Mouse (Mus musculus) adrenal gland, postnatal 36 days (tissue): ENCODE results near the gene 4930583I09Rik. TPM values are rescaled to one million over a fixed set of nuclear protein-coding genes. Genes with fewer than 3 reads are reported as not detected.

Experiments
- DNase-seq, 2 experiments: peaks; one replicate each; pipeline ENCODE4 v3.0.0; 2021; ENCODE audit warnings: mixed read lengths in 1 of 2
- long read RNA-seq, 2 experiments: library from polyadenylated mRNA; stranded (forward); transcript quantifications; one replicate each; pipeline ENCODE4 v2.0.0; 2021; ENCODE audit warnings: borderline sequencing depth in 2 of 2
- total RNA-seq, 2 experiments: library from RNA; stranded (reverse); gene quantifications; 2 replicates each; pipeline ENCODE4 v1.2.3; 2021

4930583I09Rik gene
- not detected for total RNA-seq
- long read RNA-seq, experiment 1, result 0 reads
- long read RNA-seq, experiment 2, result 0 reads

- DNase-seq, result peak; percentile 43 to 64
Observed at GRCm38 (mm10) chr17:64835928-64836327, at the start of gene 4930583I09Rik. TSS of gene 4930583I09Rik (minus strand) at chr17:64836071.

DNA sequence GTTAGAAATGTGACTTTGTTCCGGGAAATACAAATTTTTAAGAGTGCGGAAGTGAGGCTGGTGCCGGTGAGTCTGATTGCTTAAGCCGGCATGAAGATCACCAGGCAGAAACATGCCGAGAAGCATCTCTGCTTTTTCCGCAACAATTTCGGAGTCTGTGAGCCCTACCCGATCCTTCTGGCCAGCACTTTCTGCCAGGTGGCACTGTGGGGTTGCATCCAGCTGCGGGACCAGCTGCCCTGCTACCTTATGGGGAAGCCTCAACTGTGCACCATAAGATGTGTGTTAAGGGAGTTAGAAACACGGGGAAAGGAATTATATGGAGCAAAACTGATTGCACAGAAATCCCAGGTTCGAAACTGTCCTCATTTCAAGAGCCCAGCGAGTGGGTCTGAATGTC, 40.2 kb upstream of the 4930583I09Rik start:
- no peak for DNase-seq

DNA sequence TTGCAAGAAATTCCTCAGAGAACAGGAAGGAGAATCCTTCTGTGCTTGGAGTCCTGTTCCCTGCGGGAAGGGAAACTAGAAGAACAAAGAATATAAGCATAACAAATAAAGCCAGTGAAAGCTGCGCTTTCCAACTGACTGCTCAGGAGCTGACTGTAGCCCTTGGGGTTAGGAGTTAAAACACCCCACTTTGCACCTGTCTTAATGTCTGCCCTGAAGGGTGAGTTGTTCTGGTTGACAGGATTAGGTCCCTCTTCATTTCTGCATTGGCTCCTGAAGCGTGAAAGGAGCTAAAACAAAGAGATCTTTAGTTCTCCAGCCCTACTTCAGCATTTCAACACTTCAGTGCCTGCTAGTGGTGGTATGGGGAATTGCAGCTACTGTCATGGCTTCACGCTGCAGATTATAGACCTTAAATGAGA, 37.8 kb upstream of the 4930583I09Rik start:
- peak; percentile 22 to 35 for DNase-seq

- DNase-seq, result no peak
Observed at GRCm38 (mm10) chr17:64863817-64864216, 27.9 kb upstream of the 4930583I09Rik start.

GRCm38 (mm10) chr17:64860963-64861362, 25.1 kb upstream of the 4930583I09Rik start:
- DNase-seq, result no peak

DNA sequence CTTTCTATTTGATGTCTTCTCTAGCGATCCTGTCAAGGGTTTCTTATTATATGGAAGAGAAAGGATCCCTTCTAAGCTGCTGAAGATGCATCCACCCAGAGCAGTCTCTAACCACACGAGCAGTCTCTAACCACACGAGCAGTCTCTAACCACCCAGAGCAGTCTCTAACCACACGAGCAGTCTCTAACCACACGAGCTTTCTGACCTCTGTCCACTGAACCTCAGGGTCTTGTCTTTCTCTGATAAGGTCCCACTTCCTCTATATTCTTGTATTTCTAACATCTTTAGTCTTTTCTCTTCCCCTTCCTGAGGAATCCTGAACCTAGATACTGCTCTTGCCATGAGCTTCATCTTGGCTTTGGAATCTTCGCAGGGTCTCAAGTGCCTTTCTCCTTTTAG, 23.0 kb upstream of the 4930583I09Rik start:
- no peak for DNase-seq

GRCm38 (mm10) chr17:64848031-64848430, 12.2 kb upstream of the 4930583I09Rik start:
- no peak for DNase-seq

GRCm38 (mm10) chr17:64846654-64847053, 10.8 kb upstream of the 4930583I09Rik start:
- no peak for DNase-seq

- DNase-seq, result no peak
Observed at GRCm38 (mm10) chr17:64836892-64837291, 1.0 kb upstream of the 4930583I09Rik start.

DNA sequence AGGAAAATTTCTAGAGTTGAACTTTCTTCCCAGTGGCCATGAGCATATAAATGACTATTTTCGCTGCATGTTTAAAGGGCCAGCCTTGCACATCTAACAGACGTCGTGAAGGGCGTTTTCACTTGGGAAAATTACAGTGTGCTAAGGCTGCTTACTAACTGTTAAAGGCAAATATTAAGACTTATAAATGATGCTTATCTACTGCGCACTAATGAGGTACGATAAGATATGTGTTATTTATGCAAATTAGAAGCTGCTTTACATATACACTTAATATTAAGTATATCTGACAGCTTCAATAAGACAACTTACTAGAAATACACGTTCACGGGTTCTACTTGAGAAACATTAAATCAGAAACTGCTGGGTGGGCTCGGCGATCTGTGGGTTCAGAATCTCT, 481 bp upstream of the 4930583I09Rik start:
- no peak for DNase-seq

DNA sequence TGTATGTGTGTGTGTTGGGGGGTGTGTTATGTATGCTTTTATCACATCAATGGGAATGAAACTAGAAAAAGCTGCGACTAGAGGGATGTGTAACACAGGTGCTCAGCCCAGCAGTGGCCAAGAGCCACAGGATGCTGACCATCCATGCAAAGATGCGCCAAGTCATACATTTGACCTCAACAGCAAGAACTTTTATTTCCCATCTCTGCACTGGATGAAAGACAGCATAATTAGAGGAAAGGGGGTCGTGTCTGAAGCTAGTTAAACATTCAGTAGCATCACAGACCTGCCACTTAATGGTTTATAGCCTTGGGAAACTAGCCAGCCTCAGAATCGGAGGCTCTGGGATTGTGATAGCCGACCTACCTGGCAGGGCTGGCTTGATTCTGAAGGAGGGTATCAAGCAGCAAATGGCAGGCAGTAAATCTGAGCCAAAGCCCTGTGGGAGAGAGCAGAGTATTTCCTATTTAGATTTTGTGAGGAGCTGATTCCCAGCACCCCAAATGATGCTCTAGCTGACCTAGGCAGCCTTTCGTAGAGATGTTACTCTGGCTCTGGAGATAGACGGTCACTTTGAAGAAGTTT, 1.9 kb downstream of the 4930583I09Rik start:
- DNase-seq, result no peak

GRCm38 (mm10) chr17:64833071-64833470, 2.8 kb downstream of the 4930583I09Rik start:
- no peak for DNase-seq

GRCm38 (mm10) chr17:64827482-64827881, 8.4 kb downstream of the 4930583I09Rik start:
- no peak for DNase-seq

GRCm38 (mm10) chr17:64826843-64827242, 9.0 kb downstream of the 4930583I09Rik start:
- no peak for DNase-seq

DNA sequence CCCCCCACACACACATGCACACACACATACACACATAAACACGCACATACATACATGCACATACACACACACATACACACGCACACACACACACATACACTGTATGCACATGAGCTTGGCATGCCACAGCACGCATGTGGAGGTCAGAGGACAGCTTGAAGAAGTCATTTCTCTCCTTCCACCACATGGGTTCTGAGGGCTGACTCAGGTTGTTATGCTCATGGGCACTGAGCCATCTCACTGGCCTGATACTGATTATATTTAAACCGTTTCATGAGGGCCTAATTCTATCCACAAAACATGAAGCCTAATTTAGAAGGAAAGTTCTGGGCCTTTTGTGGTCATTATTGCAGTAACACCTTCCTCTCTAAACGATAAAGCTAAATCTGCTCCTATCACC, 13.3 kb downstream of the 4930583I09Rik start:
- DNase-seq, result no peak

DNA sequence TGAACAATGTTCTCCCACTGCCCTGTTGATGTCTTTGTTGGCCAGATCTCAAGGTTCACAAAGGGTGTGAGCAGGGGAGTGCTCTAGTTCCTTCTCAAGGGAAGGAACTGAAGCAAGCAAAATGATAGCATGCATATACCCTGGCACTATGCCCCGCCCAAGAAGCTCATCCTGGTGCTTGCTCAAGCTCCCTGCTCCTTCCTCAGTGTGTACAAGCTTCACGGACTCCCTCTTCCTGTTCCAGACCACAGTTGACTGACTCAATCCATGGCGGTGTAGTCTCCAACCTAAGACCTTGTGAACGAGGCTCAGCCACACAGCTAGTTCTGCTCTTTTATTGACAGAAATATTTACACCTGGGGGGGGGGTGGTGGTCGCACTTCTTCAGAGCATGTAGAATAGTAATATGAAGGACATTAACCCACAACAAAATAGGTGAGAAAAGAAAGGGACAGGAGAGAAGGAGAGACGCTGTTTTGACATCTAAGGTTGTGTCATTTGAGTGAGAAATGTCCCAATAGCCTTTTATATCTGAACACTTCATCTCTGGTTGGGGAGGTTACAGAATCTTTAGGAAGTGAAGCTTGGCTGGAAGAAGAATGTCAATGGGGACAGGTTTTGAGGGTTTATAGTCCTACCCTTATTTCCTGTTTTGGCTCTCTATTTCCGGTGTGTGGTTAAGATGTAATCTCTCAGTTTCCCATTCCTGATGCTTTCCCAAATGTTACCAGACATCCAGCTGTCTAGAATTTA, 14.9 kb downstream of the 4930583I09Rik start:
- no peak for DNase-seq

DNA sequence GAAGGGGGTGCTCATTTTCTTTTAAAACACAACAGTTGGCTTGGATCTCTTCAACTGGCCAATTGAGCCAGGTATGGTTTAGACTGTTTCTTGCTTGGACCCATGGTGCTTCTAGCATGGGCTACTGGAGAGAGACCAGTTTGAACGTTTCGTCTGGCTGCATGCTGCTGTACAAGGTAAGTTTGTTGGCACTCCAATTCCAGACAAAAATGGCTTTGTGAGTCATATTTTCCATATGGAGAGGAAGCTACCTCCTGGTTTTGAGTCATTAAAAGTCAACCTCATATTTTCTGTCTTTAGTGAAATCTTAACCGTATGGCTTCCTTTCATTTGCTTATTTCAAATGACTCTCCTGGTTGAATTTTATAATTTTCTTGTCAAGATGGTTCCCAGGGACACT, 19.6 kb downstream of the 4930583I09Rik start:
- no peak for DNase-seq

GRCm38 (mm10) chr17:64815806-64816205, 20.1 kb downstream of the 4930583I09Rik start:
- DNase-seq, result no peak

DNA sequence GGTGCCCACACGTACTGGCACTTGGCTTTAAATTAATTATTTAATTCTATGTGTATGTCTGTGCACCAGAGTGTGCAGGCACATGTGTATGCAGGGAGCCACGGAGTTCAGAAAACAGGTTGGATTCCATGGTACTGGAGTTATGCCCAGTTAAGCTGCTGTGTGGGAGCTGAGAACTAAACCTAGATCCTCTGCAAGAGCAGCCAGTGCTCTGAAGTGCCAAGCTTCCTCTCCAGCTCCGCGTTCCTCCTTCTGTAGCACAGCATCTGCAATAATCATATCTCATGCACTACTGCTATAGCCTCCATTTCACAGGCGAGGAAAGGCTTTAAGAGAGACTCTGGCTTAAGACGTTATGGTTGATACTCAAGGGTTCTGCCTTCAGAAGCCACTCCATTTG, 22.3 kb downstream of the 4930583I09Rik start:
- DNase-seq, result no peak

- DNase-seq, result no peak
Observed at GRCm38 (mm10) chr17:64806035-64806589, 29.8 kb downstream of the 4930583I09Rik start.

- no peak for DNase-seq
Observed at GRCm38 (mm10) chr17:64804375-64805124, 31.3 kb downstream of the 4930583I09Rik start.

GRCm38 (mm10) chr17:64802956-64803275, 33.0 kb downstream of the 4930583I09Rik start:
- DNase-seq, result no peak
